Mouse (Mus musculus) heart, adult 2 months (tissue): ENCODE data around the gene Defb20. TPM values are rescaled to one million over a fixed set of nuclear protein-coding genes. Genes with fewer than 3 reads are reported as not detected.

ENCODE experiments used
- DNase-seq, 2 experiments: peaks; one replicate each; pipeline ENCODE4 v3.0.0; 2021
- H3K27ac ChIP-seq: fragments of 200-600 bp; 2 replicates; pipeline ENCODE4 v1.8.1; 2022
- H3K27me3 ChIP-seq: fragments of 200-500 bp; 2 replicates; pipeline ENCODE4 v1.6.1; 2012; ENCODE audit warnings: mild to moderate bottlenecking, low read length, inconsistent platforms, mixed read lengths; ENCODE audit not compliant: control insufficient read depth, insufficient read depth
- H3K36me3 ChIP-seq: fragments of 200-500 bp; 2 replicates; pipeline ENCODE4 v1.6.1; 2012; ENCODE audit warnings: low read length, inconsistent platforms; ENCODE audit not compliant: control insufficient read depth, insufficient read depth
- H3K4me1 ChIP-seq: fragments of 200-500 bp; 2 replicates; pipeline ENCODE4 v1.6.1; 2011; ENCODE audit warnings: low read length; ENCODE audit not compliant: control insufficient read depth, insufficient read depth
- H3K4me3 ChIP-seq: fragments of 200-600 bp; 2 replicates; pipeline ENCODE4 v1.8.1; 2022
- H3K79me2 ChIP-seq: fragments of 200-500 bp; replicated peaks from 2 replicates; pipeline ENCODE4 v1.6.1; 2012; ENCODE audit warnings: mild to moderate bottlenecking, inconsistent platforms, low read length, moderate library complexity, mixed read lengths; ENCODE audit not compliant: control insufficient read depth, insufficient read depth
- H3K9ac ChIP-seq: fragments of 200-500 bp; 2 replicates; pipeline ENCODE4 v1.6.1; 2012; ENCODE audit warnings: low read depth, mild to moderate bottlenecking, control low read depth, inconsistent platforms, low read length, mixed read lengths
- CTCF ChIP-seq: fragments of 200-600 bp; IDR thresholded peaks from 2 replicates; pipeline ENCODE4 v1.8.1; 2022; ENCODE audit warnings: antibody characterized with exemption, mild to moderate bottlenecking, moderate library complexity
- EP300 ChIP-seq: fragments of 200-500 bp; IDR thresholded peaks from 2 replicates; pipeline ENCODE4 v1.6.1; 2011; ENCODE audit warnings: low read depth, low read length, control low read depth; ENCODE audit not compliant: insufficient read depth
- POLR2A ChIP-seq: fragments of 200-500 bp; IDR thresholded peaks from 2 replicates; pipeline ENCODE4 v1.6.1; 2011; ENCODE audit warnings: mild to moderate bottlenecking, low read depth, low read length, control low read depth; ENCODE audit not compliant: insufficient read depth
- WGBS: fragments of 180-500 bp; shearing (Covaris S2); methylation state at CpG from one replicate; pipeline ENCODE4 v1.1.7; 2018; 5-methylcytosine and 5-hydroxymethylcytosine counted together
- intact Hi-C: fragments of 180-260 bp; cut with DNase I; formaldehyde crosslinking; loops from one replicate; pipeline ENCODE4 v1.15.1; 2025
- polyA plus RNA-seq: library from polyadenylated mRNA; depleted of rRNA; stranded (reverse); fragments of >200 nt; gene quantifications from 2 replicates; pipeline ENCODE4 v1.2.3, GENCODE M21; 2012
- total RNA-seq, 2 experiments: library from RNA; stranded (reverse); gene quantifications; 2 replicates each; pipeline ENCODE4 v1.2.3; 2021

Gene Defb20
- total and polyA plus RNA-seq, 3 experiments, result not detected

- DNase-seq, result no peak
- 94% methylated on average over 2 of the region's 2 CpGs for WGBS
- no peak overlapping the region for H3K9ac ChIP-seq
- TF ChIP-seq EP300, result no peak
- TF ChIP-seq CTCF, result no peak
- TF ChIP-seq POLR2A, result no peak
- H3K27ac ChIP-seq, result no peak overlapping the region
- peaks cover 3% of the 10 kb centered on the region for H3K4me1 ChIP-seq
- intact Hi-C loops, result no loop called here
- H3K79me2 ChIP-seq, result no peaks in the 10 kb centered on the region
- no peak overlapping the region for H3K4me3 ChIP-seq
- H3K36me3 ChIP-seq, result no peaks in the 10 kb centered on the region
- H3K27me3 ChIP-seq, result no peaks in the 10 kb centered on the region
These were observed 37.0 kb upstream of the Defb20 start for GRCm38 (mm10) chr2:152439833-152440232.

GRCm38 (mm10) chr2:152442322-152442721, 34.5 kb upstream of the Defb20 start:
- H3K9ac ChIP-seq, result no peak overlapping the region
- no peaks in the 10 kb centered on the region for H3K36me3 ChIP-seq
- no peak overlapping the region for H3K27ac ChIP-seq
- no peak overlapping the region for H3K4me3 ChIP-seq
- WGBS, result 85% methylated on average over 4 of the region's 4 CpGs
- no peaks in the 10 kb centered on the region for H3K27me3 ChIP-seq
- TF ChIP-seq EP300, result no peak
- no peak for TF ChIP-seq CTCF
- no peak for TF ChIP-seq POLR2A
- peaks cover under 1% of the 10 kb centered on the region for H3K4me1 ChIP-seq
- DNase-seq, result no peak
- H3K79me2 ChIP-seq, result no peaks in the 10 kb centered on the region
- intact Hi-C loops, result no loop called here

- no peaks in the 10 kb centered on the region for H3K4me1 ChIP-seq
- no peaks in the 10 kb centered on the region for H3K36me3 ChIP-seq
- 80% methylated on average over 8 of the region's 8 CpGs for WGBS
- H3K27ac ChIP-seq, result no peak overlapping the region
- intact Hi-C loops, result no loop called here
- H3K79me2 ChIP-seq, result no peaks in the 10 kb centered on the region
- no peak overlapping the region for H3K4me3 ChIP-seq
- TF ChIP-seq EP300 (no peak), CTCF (no peak), POLR2A (no peak)
- DNase-seq, result no peak
- no peak overlapping the region for H3K9ac ChIP-seq
- H3K27me3 ChIP-seq, result no peaks in the 10 kb centered on the region
These were observed 33.6 kb upstream of the Defb20 start for GRCm38 (mm10) chr2:152443281-152443680.

GRCm38 (mm10) chr2:152446642-152447041, 30.2 kb upstream of the Defb20 start:
- intact Hi-C loops, result no loop called here
- no peak overlapping the region for H3K9ac ChIP-seq
- TF ChIP-seq POLR2A, result no peak
- no peak for TF ChIP-seq EP300
- no peak for TF ChIP-seq CTCF
- no peaks in the 10 kb centered on the region for H3K4me1 ChIP-seq
- no peaks in the 10 kb centered on the region for H3K79me2 ChIP-seq
- H3K36me3 ChIP-seq, result no peaks in the 10 kb centered on the region
- 47% methylated on average over 2 of the region's 2 CpGs for WGBS
- no peak for DNase-seq
- H3K27me3 ChIP-seq, result no peaks in the 10 kb centered on the region
- H3K27ac ChIP-seq, result no peak overlapping the region
- H3K4me3 ChIP-seq, result no peak overlapping the region

- H3K4me1 ChIP-seq, result no peaks in the 10 kb centered on the region
- no peak overlapping the region for H3K4me3 ChIP-seq
- no peak overlapping the region for H3K9ac ChIP-seq
- no peaks in the 10 kb centered on the region for H3K27me3 ChIP-seq
- WGBS, result 16% methylated on average over 5 of the region's 5 CpGs
- H3K27ac ChIP-seq, result no peak overlapping the region
- DNase-seq, result no peak
- no peaks in the 10 kb centered on the region for H3K79me2 ChIP-seq
- no peaks in the 10 kb centered on the region for H3K36me3 ChIP-seq
- TF ChIP-seq POLR2A (no peak), EP300 (no peak), CTCF (no peak)
- intact Hi-C loops, result no loop called here
These were observed 29.4 kb upstream of the Defb20 start for GRCm38 (mm10) chr2:152447461-152447860.

- intact Hi-C loops, result loop anchor here (5.0 kb wide), 2 partner anchors 92 to 137 kb away; partner anchors contain the start of gene Defb29
- DNase-seq, result peak; percentile 20 to 51
- Histone ChIP-seq H3K79me2 (no peaks in the 10 kb centered on the region), H3K27me3 (no peaks in the 10 kb centered on the region), H3K27ac (no peak overlapping the region), H3K4me3 (no peak overlapping the region), H3K9ac (no peak overlapping the region), H3K36me3 (no peaks in the 10 kb centered on the region), H3K4me1 (no peaks in the 10 kb centered on the region)
- TF ChIP-seq EP300 (no peak), CTCF (peak; percentile 67), POLR2A (no peak)
- 3% methylated on average over 5 of the region's 5 CpGs for WGBS
These were observed 26.6 kb upstream of the Defb20 start for GRCm38 (mm10) chr2:152450241-152450640.
